Comparison of ENCODE assay signal across 13 mouse cellular contexts in the genomic region with DNA sequence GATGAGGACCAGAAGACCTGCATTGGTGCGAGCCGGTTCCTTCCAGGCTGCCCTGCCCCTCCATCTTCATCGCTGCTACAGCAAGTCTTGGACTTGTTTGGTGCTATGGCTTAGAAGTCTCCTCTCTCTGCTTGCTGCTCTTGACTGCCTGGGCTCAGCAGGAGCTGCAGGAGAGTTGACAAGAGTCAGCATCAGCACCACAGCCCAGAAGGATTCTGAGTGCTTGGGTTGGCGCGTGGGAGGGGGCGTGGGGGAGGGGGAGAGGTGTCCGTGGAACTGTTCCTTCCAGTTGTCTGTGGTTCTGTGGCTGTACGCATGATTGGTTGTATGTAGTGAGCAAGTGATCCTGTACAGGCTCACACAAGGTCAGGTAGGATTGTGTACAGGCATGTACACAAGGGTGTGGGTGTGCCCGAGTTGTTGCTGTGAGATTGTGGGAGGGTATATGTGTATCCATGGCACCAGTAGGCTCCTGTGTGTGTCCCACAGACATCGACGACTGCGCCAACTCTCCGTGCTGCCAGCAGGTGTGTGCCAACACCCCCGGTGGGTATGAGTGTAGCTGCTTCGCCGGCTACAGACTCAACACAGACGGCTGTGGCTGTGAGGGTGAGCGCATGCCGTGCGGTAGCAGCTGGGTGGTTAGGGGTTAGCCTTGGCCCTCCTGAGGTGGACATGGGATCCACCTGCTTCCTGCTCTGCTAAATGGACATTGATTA. TPM values are rescaled to one million over a fixed set of nuclear protein-coding genes. Genes with fewer than 3 reads are reported as not detected.
A peak's percentile ranks its signal among the peaks of the same experiment; 100 is the strongest.
DNase-seq lines count a peak whose midpoint lies in the region.
"Had no signal": no experiment of that assay in that cellular context is flagged by ENCODE, and none has a peak within 500 bp of the region (broad histone marks: within the 10 kb centered on the region; RNA-seq: fewer than 3 reads in every experiment).

No protein-coding gene starts in this region.

- peak; percentile 7 for DNase-seq in left cerebral cortex, adult 11 months (ENCODE audit: low spot score)
- no peak for DNase-seq in left cerebral cortex, postnatal 10 days (ENCODE audit: extremely low spot score in 1 of 2, low spot score in 2 of 2)
- DNase-seq in layer of hippocampus, adult 18-20 months (ENCODE audit: low spot score in 2 of 2) = peak; percentile 55 to 69
- DNase-seq in left cerebral cortex, adult 18-20 months (ENCODE audit: low spot score in 2 of 2) = peak; percentile 32 to 41
- DNase-seq in right cerebral cortex, postnatal 14 days = peak; percentile 47
- DNase-seq in heart, postnatal 14 days = no peak
- no peak for DNase-seq in thymus, postnatal 4 days
- DNase-seq in gastrocnemius, postnatal 10 days = no peak
- DNase-seq: heart, postnatal 4 days; lung, postnatal 14 days; thymus, adult 18-20 months had no signal

- intact Hi-C loops in left cerebral cortex, postnatal 10 days (cut with DNase I) = no loop called here
- intact Hi-C loops in heart, postnatal 14 days (cut with DNase I) = no loop called here

RNA-seq across cellular contexts. Expression of gene Arhgef16, which starts 48.8 kb away (rescaled TPM):
- under 1 TPM; 0.21 to 0.69 TPM for total RNA-seq in left cerebral cortex, postnatal 10 days (2021)
- under 1 TPM; 0.57 to 0.71 TPM for total RNA-seq in layer of hippocampus, adult 18-20 months (2021)
- total RNA-seq in left cerebral cortex, adult 18-20 months (2021) = 1 to 10 TPM; 1.2 TPM
- under 1 TPM; 0.65 to 0.71 TPM for total RNA-seq in heart, postnatal 14 days (2021)
- total RNA-seq in gastrocnemius, postnatal 10 days (2021) = under 1 TPM; 0.45 to 0.99 TPM
- total RNA-seq: granulocyte monocyte progenitor cell, adult 5-6 weeks; monocyte, adult 5-6 weeks had no signal

Comparison
In these comparisons a context has a peak if more than half of its experiments do, and no peak if none do; other contexts are left out.
1. DNase-seq: peak in left cerebral cortex, adult 11 months (single experiment), layer of hippocampus, adult 18-20 months (2 of 2), left cerebral cortex, adult 18-20 months (2 of 2) and right cerebral cortex, postnatal 14 days (single experiment); none in left cerebral cortex, postnatal 10 days (0 of 2), heart, postnatal 14 days (0 of 2), thymus, postnatal 4 days (single experiment) and gastrocnemius, postnatal 10 days (single experiment).